Mouse (Mus musculus): ENCODE results near the gene Mtap. TPM values are rescaled to one million over a fixed set of nuclear protein-coding genes. Genes with fewer than 3 reads are reported as not detected.

Mtap gene
- total RNA-seq, 2 experiments from 2014 or later, result 15.9 to 16.6 TPM

DNA sequence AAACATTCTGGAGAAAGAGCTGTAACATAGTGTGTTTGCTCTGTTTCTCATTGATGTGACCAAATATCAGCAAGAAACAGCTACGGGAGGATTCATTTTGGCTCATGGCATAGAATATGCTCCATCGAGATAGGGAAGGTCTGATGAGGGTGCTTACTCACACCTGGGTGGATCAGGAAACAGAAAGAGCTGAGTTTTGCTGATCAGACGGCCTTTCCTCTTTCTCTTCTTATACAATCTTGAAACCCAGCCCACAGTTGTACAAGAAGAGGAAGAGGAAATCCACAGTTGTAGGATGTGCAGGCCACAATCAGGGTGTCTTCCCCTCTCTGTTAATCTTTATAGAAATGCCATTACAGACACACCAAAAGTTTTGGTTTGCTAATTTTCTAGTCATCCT is 75.3 kb downstream of the Mtap start:
- no peak for DNase-seq

Other genes with a start within 250 kb of the Mtap start
- gene Cdkn2a, start 157.5 kb downstream of the Mtap start, total RNA-seq (2021), result under 1 TPM; 0.29 to 0.45 TPM
- under 1 TPM; 0.16 to 0.50 TPM for gene Cdkn2b, start 173.9 kb downstream of the Mtap start, total RNA-seq (2021)